Mouse (Mus musculus) MEL (cell line): ENCODE results near the gene Sdsl. TPM values are rescaled to one million over a fixed set of nuclear protein-coding genes. Genes with fewer than 3 reads are reported as not detected.

Experiments
- DNase-seq: peaks from one replicate; pipeline ENCODE4 v3.0.0; 2011; ENCODE audit warnings: low read depth, low spot score
- H3K27ac ChIP-seq: 2 replicates; pipeline ENCODE4 v1.5.1; 2012; ENCODE audit warnings: low read depth, mild to moderate bottlenecking, control low read depth, low read length, moderate library complexity; ENCODE audit not compliant: control insufficient read depth
- H3K27me3 ChIP-seq, 2 experiments: fragments of 150-350 bp in 1 of 2; sonication (generic) in 1 of 2; 2 replicates each; pipeline ENCODE4 v1.6.1; 2012; ENCODE audit warnings: low read length in 2 of 2, mild to moderate bottlenecking in 2 of 2, improper control_type of control experiment in 1 of 2, moderate library complexity in 1 of 2; ENCODE audit not compliant: insufficient read depth in 2 of 2, control insufficient read depth in 1 of 2
- H3K36me3 ChIP-seq, 2 experiments: 2 replicates each; pipeline ENCODE4 v1.6.1; 2012 to 2014; ENCODE audit warnings: low read length in 2 of 2, improper control_type of control experiment in 1 of 2, inconsistent platforms in 1 of 2, mild to moderate bottlenecking in 1 of 2; ENCODE audit not compliant: insufficient read depth in 2 of 2, control insufficient read depth in 1 of 2
- H3K4me1 ChIP-seq, 2 experiments: fragments of 150-350 bp in 1 of 2; sonication (generic) in 1 of 2; 2 replicates each; pipeline ENCODE4 v1.6.1; 2012; ENCODE audit warnings: low read length in 2 of 2, improper control_type of control experiment in 1 of 2, mild to moderate bottlenecking in 1 of 2; ENCODE audit not compliant: insufficient read depth in 2 of 2, control insufficient read depth in 1 of 2
- H3K4me3 ChIP-seq, 2 experiments: fragments of 150-350 bp in 1 of 2; sonication (generic) in 1 of 2; 2 replicates each; pipeline ENCODE4 v1.5.1; 2012; ENCODE audit warnings: low read depth in 2 of 2, low read length in 2 of 2, mild to moderate bottlenecking in 2 of 2, moderate library complexity in 2 of 2, control low read depth in 1 of 2, improper control_type of control experiment in 1 of 2; ENCODE audit not compliant: control insufficient read depth in 1 of 2, insufficient read depth in 1 of 2
- H3K79me2 ChIP-seq: 2 replicates; pipeline ENCODE4 v1.6.1; 2012; ENCODE audit warnings: mild to moderate bottlenecking, low read length, moderate library complexity; ENCODE audit not compliant: control insufficient read depth, poor library complexity, insufficient read depth
- H3K9ac ChIP-seq: 2 replicates; pipeline ENCODE4 v1.6.1; 2012; ENCODE audit warnings: low read depth, mild to moderate bottlenecking, control low read depth, low read length, moderate library complexity; ENCODE audit not compliant: control insufficient read depth, poor library complexity, severe bottlenecking
- H3K9me3 ChIP-seq: fragments of 150-350 bp; sonication (generic); replicated peaks from 2 replicates; pipeline ENCODE4 v1.6.1; 2012; ENCODE audit warnings: mild to moderate bottlenecking, low read length, improper control_type of control experiment, moderate library complexity; ENCODE audit not compliant: insufficient read depth
- CHD1 ChIP-seq: IDR thresholded peaks from 2 replicates; pipeline ENCODE4 v1.6.1; 2012; ENCODE audit warnings: low read depth, mild to moderate bottlenecking, inconsistent platforms, low read length, improper control_type of control experiment
- CHD2 ChIP-seq: IDR thresholded peaks from 2 replicates; pipeline ENCODE4 v1.6.1; 2011; ENCODE audit warnings: low read length, improper control_type of control experiment
- ELF1 ChIP-seq: IDR thresholded peaks from 2 replicates; pipeline ENCODE4 v1.6.1; 2014; ENCODE audit warnings: low read depth, mild to moderate bottlenecking, inconsistent platforms, low read length, improper control_type of control experiment, moderate library complexity
- EP300 ChIP-seq, 2 experiments: IDR thresholded peaks; 2 replicates each; pipeline ENCODE4 v1.6.1; 2011; ENCODE audit warnings: improper control_type of control experiment in 2 of 2, low read length in 2 of 2, low read depth in 1 of 2, mild to moderate bottlenecking in 1 of 2
- ETS1 ChIP-seq: IDR thresholded peaks from 2 replicates; pipeline ENCODE4 v1.6.1; 2012; ENCODE audit warnings: low read depth, mild to moderate bottlenecking, inconsistent platforms, low read length, improper control_type of control experiment, moderate library complexity
- GATA1 ChIP-seq: IDR thresholded peaks from 2 replicates; pipeline ENCODE4 v1.6.1; 2011; ENCODE audit warnings: low read depth, low read length, improper control_type of control experiment
- JUND ChIP-seq: IDR thresholded peaks from 2 replicates; pipeline ENCODE4 v1.6.1; 2011; ENCODE audit warnings: low read depth, mild to moderate bottlenecking, improper control_type of control experiment, low read length
- MAFK ChIP-seq: IDR thresholded peaks from 2 replicates; pipeline ENCODE4 v1.6.1; 2011; ENCODE audit warnings: low read depth, mild to moderate bottlenecking, low read length, improper control_type of control experiment, borderline replicate concordance
- MXI1 ChIP-seq: IDR thresholded peaks from 2 replicates; pipeline ENCODE4 v1.6.1; 2011; ENCODE audit warnings: mild to moderate bottlenecking, low read depth, low read length, improper control_type of control experiment
- MYB ChIP-seq: IDR thresholded peaks from 2 replicates; pipeline ENCODE4 v1.6.1; 2011; ENCODE audit warnings: mild to moderate bottlenecking, low read depth, low read length, improper control_type of control experiment
- NRF1 ChIP-seq: IDR thresholded peaks from 2 replicates; pipeline ENCODE4 v1.6.1; 2014; ENCODE audit warnings: low read depth, mild to moderate bottlenecking, inconsistent platforms, low read length, improper control_type of control experiment, moderate library complexity; ENCODE audit not compliant: poor library complexity, insufficient read depth, severe bottlenecking
- POLR2AphosphoS2 ChIP-seq: IDR thresholded peaks from 2 replicates; pipeline ENCODE4 v1.6.1; 2011; ENCODE audit warnings: low read length, improper control_type of control experiment
- POLR2AphosphoS5 ChIP-seq: IDR thresholded peaks from 2 replicates; pipeline ENCODE4 v1.6.1; 2012; ENCODE audit warnings: low read depth, borderline replicate concordance, mild to moderate bottlenecking, inconsistent platforms, low read length, moderate library complexity, mixed read lengths
- RCOR1 ChIP-seq: IDR thresholded peaks from 2 replicates; pipeline ENCODE4 v1.6.1; 2012; ENCODE audit warnings: low read depth, mild to moderate bottlenecking, inconsistent platforms, low read length, improper control_type of control experiment
- TBP ChIP-seq: IDR thresholded peaks from 2 replicates; pipeline ENCODE4 v1.8.0; 2011; ENCODE audit warnings: low read depth, low read length, improper control_type of control experiment
- TCF12 ChIP-seq: IDR thresholded peaks from 2 replicates; pipeline ENCODE4 v1.6.1; 2014; ENCODE audit warnings: low read depth, mild to moderate bottlenecking, inconsistent platforms, low read length, improper control_type of control experiment, moderate library complexity
- UBTF ChIP-seq: IDR thresholded peaks from 2 replicates; pipeline ENCODE4 v1.6.1; 2012; ENCODE audit warnings: low read depth, mild to moderate bottlenecking, inconsistent platforms, low read length, improper control_type of control experiment, moderate library complexity, borderline replicate concordance; ENCODE audit not compliant: insufficient read depth
- USF1 ChIP-seq: IDR thresholded peaks from 2 replicates; pipeline ENCODE4 v1.6.1; 2014; ENCODE audit warnings: low read depth, mild to moderate bottlenecking, inconsistent platforms, low read length, improper control_type of control experiment, moderate library complexity
- USF2 ChIP-seq, 2 experiments: IDR thresholded peaks; 2 replicates each; pipeline ENCODE4 v1.6.1; 2011 to 2012; ENCODE audit warnings: improper control_type of control experiment in 2 of 2, low read length in 2 of 2, borderline replicate concordance in 1 of 2, inconsistent platforms in 1 of 2, low read depth in 1 of 2, mild to moderate bottlenecking in 1 of 2; ENCODE audit not compliant: insufficient read depth in 1 of 2
- ZKSCAN1 ChIP-seq: IDR thresholded peaks from 2 replicates; pipeline ENCODE4 v1.6.1; 2012; ENCODE audit warnings: low read depth, mild to moderate bottlenecking, inconsistent platforms, low read length, improper control_type of control experiment, moderate library complexity
- ZNF384 ChIP-seq: IDR thresholded peaks from 2 replicates; pipeline ENCODE4 v1.6.1; 2012; ENCODE audit warnings: low read depth, mild to moderate bottlenecking, inconsistent platforms, low read length, improper control_type of control experiment
- polyA plus RNA-seq, 2 experiments: library from polyadenylated mRNA; stranded (reverse) in 1 of 2; unstranded in 1 of 2; fragments of >175 nt in 1 of 2; fragments of >200 nt in 1 of 2; gene quantifications; 2 replicates each; pipeline versions ENCODE4 v1.2.1 to v1.2.4; 2012; ENCODE audit warnings: low replicate concordance in 2 of 2, low read depth in 1 of 2; ENCODE audit not compliant: insufficient read length in 2 of 2, insufficient read depth in 1 of 2, missing spikeins in 1 of 2
- total RNA-seq: library from RNA; depleted of rRNA; stranded (reverse); fragments of 300-350 nt; gene quantifications from 2 replicates; pipeline ENCODE4 v1.2.3, GENCODE M21; 2012

Gene Sdsl
- total and polyA plus RNA-seq, 3 experiments = 12.1 to 21.0 TPM; not detected in 1

DNA sequence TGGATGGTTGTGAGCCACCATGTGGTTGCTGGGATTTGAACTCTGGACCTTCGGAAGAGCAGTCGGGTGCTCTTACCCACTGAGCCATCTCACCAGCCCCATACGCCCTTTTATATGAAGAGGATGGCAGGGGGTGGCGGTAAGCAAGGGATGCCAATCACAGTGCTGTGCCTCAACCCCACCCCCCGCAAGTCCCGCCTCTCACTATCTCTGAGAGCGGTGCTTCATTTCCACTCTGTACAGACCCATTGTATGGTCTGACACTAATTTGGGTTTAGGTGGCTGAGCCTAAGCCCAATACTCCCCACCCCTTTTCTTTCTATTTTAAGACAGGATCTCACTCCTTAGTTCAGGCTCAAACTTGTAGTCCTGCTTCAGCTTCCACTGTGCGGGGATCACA, 3.3 kb upstream of the Sdsl start:
- H3K9me3 ChIP-seq = no peaks in the 10 kb centered on the region
- no peak overlapping the region for H3K4me3 ChIP-seq
- H3K36me3 ChIP-seq = no peaks in the 10 kb centered on the region
- H3K27ac ChIP-seq = no peak overlapping the region
- H3K4me1 ChIP-seq = peaks cover 0 to 7% of the 10 kb centered on the region in 2 experiments; a peak in 1 of 4 replicates
- no peak overlapping the region for H3K9ac ChIP-seq
- H3K27me3 ChIP-seq = no peaks in the 10 kb centered on the region
- DNase-seq = no peak
- no peaks in the 10 kb centered on the region for H3K79me2 ChIP-seq
- no peak for TF ChIP-seq CHD2
- no peak for TF ChIP-seq RCOR1
- TF ChIP-seq POLR2AphosphoS5 = no peak
- no peak for TF ChIP-seq CHD1
- no peak for TF ChIP-seq USF1
- no peak for TF ChIP-seq MYB

- Histone ChIP-seq H3K9me3 (no peaks in the 10 kb centered on the region), H3K9ac (no peak overlapping the region), H3K4me3 (no peak overlapping the region), H3K27ac (no peak overlapping the region), H3K27me3 (no peaks in the 10 kb centered on the region), H3K79me2 (no peaks in the 10 kb centered on the region), H3K36me3 (no peaks in the 10 kb centered on the region), H3K4me1 (peaks cover 0 to 7% of the 10 kb centered on the region in 2 experiments; a peak in 1 of 4 replicates)
- peak; percentile 44 to 77 for TF ChIP-seq EP300 (IDR thresholded peaks at IDR 0.05; ENCODE audit: low read depth in 1 of 2, low read length in 2 of 2)
- peak; percentile 37; the same call in 1 of the 2 replicates for TF ChIP-seq MXI1
- TF ChIP-seq UBTF = no peak
- TF ChIP-seq TCF12 = peak; percentile 89
- TF ChIP-seq USF1 = 0 out of 2 replicates have a peak, but pooled peaks have one; percentile 14
- TF ChIP-seq MYB = no peak
- peak; percentile 18; the same call in 1 of the 2 replicates for TF ChIP-seq ETS1
- peak; percentile 89 for TF ChIP-seq ZNF384
- peak; percentile 41; the same call in 1 of the 2 replicates for TF ChIP-seq GATA1
- peak; percentile 31 for DNase-seq
These were observed 751 bp upstream of the Sdsl start for GRCm38 (mm10) chr5:120473361-120473760.

GRCm38 (mm10) chr5:120471538-120471937, 1.1 kb downstream of the Sdsl start:
- Histone ChIP-seq H3K36me3 (peaks cover 0 to 2% of the 10 kb centered on the region in 2 experiments; a peak in 1 of 4 replicates), H3K27me3 (no peaks in the 10 kb centered on the region), H3K9me3 (no peaks in the 10 kb centered on the region), H3K4me1 (peaks cover 3 to 7% of the 10 kb centered on the region in 2 experiments; a peak in 2 of 4 replicates), H3K27ac (no peak overlapping the region), H3K79me2 (no peaks in the 10 kb centered on the region), H3K9ac (no peak overlapping the region), H3K4me3 (no peak overlapping the region)
- no peak for DNase-seq
- TF ChIP-seq ETS1 (no peak), JUND (no peak), ELF1 (no peak), TBP (no peak), USF2 (IDR thresholded peaks at IDR 0.05; ENCODE audit: borderline replicate concordance in 1 of 2, insufficient read depth in 1 of 2, low read depth in 1 of 2, low read length in 2 of 2) (no peak), ZKSCAN1 (no peak), USF1 (no peak), MAFK (no peak), POLR2AphosphoS2 (no peak), NRF1 (no peak)
